Comparison of ENCODE assay signal across 32 mouse cellular contexts in the genomic region with DNA sequence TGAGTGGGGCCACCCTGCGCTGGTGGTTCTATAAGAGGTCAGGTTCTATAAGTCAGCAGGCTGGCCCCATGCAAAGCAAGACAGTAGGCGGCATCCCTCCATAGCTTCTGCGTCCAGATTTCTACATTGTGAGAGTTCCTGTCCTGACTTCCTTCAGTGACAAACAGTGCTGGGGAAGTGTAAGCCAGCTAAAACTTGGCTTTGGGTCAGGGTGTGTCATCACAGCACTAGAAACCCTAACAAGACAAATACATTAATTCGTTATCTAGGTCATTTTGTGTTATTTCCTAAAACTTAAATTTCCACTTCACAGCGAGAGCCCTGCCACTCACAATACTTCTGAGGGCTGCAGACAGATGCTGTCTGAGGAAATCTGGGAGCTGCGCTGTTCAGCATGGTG.
DNase-seq lines count a peak whose midpoint lies in the region; ATAC-seq and TF ChIP-seq lines count a peak whose summit lies in the region.
"Had no signal": no experiment of that assay in that cellular context is flagged by ENCODE, and none has a peak within 500 bp of the region (broad histone marks: within the 10 kb centered on the region; RNA-seq: fewer than 3 reads in every experiment).

No protein-coding gene starts in this region.

- no peaks in the 10 kb centered on the region for H3K36me3 ChIP-seq in heart, embryonic 12.5 days
- no peaks in the 10 kb centered on the region for H3K36me3 ChIP-seq in lung, postnatal 0 days (ENCODE audit: insufficient read depth, low read length)
- H3K36me3 ChIP-seq: embryonic facial prominence, embryonic 10.5 days; embryonic facial prominence, embryonic 13.5 days; forebrain, embryonic 12.5 days; forebrain, embryonic 15.5 days; G1E; heart, embryonic 13.5 days had no signal

- no peak for TF ChIP-seq EP300 in lung, postnatal 0 days (IDR thresholded peaks at IDR 0.05)

- no peak overlapping the region for H3K4me2 ChIP-seq in heart, embryonic 12.5 days
- H3K4me2 ChIP-seq in lung, postnatal 0 days (replicated peaks; ENCODE audit: low read depth, low read length), result no peak overlapping the region
- H3K4me2 ChIP-seq: embryonic facial prominence, embryonic 13.5 days; forebrain, embryonic 12.5 days; forebrain, embryonic 15.5 days; heart, embryonic 13.5 days; hindbrain, embryonic 14.5 days had no signal

- no peak overlapping the region for H3K9ac ChIP-seq in heart, embryonic 12.5 days
- no peak overlapping the region for H3K9ac ChIP-seq in lung, postnatal 0 days (replicated peaks; ENCODE audit: low read depth)
- H3K9ac ChIP-seq: embryonic facial prominence, embryonic 13.5 days; forebrain, embryonic 12.5 days; forebrain, embryonic 15.5 days; heart, embryonic 13.5 days; hindbrain, embryonic 14.5 days had no signal

- no peak overlapping the region for H3K4me3 ChIP-seq in heart, embryonic 12.5 days
- no peak overlapping the region for H3K4me3 ChIP-seq in lung, postnatal 0 days (ENCODE audit: low read depth, low read length)
- H3K4me3 ChIP-seq: embryonic facial prominence, embryonic 10.5 days; embryonic facial prominence, embryonic 13.5 days; erythroblast, embryonic 14.5 days; forebrain, embryonic 12.5 days; forebrain, embryonic 15.5 days; heart, embryonic 13.5 days had no signal

- no peak for ATAC-seq in heart, embryonic 12.5 days (ENCODE audit: insufficient number of reproducible peaks, low FRiP score)
- no peak for ATAC-seq in lung, postnatal 0 days
- ATAC-seq in granulocyte monocyte progenitor cell, adult 5-6 weeks (replicated peaks; ENCODE audit: poor library complexity, severe bottlenecking), result peak; percentile 42; the same call in 1 of the 2 replicates
- ATAC-seq: forebrain, embryonic 15.5 days; hindbrain, postnatal 0 days; Patski had no signal

- TF ChIP-seq CTCF in lung, postnatal 0 days (IDR thresholded peaks at IDR 0.05), result no peak

- no peak overlapping the region for H3K27ac ChIP-seq in heart, embryonic 12.5 days (ENCODE audit: poor library complexity, severe bottlenecking)
- no peak overlapping the region for H3K27ac ChIP-seq in lung, postnatal 0 days (ENCODE audit: low read length)
- H3K27ac ChIP-seq: embryonic facial prominence, embryonic 10.5 days; embryonic facial prominence, embryonic 13.5 days; forebrain, embryonic 12.5 days; forebrain, embryonic 15.5 days; heart, embryonic 13.5 days; hindbrain, embryonic 14.5 days; hindbrain, postnatal 0 days had no signal

- WGBS in heart, embryonic 12.5 days, result 79% methylated on average over 6 of the region's 6 CpGs
- 49% methylated on average over 6 of the region's 6 CpGs for WGBS in lung, postnatal 0 days

- no peaks in the 10 kb centered on the region for H3K9me3 ChIP-seq in heart, embryonic 12.5 days (replicated peaks)
- no peaks in the 10 kb centered on the region for H3K9me3 ChIP-seq in lung, postnatal 0 days (ENCODE audit: low read length)
- H3K9me3 ChIP-seq: embryonic facial prominence, embryonic 10.5 days; embryonic facial prominence, embryonic 13.5 days; forebrain, embryonic 12.5 days; forebrain, embryonic 15.5 days; heart, embryonic 13.5 days had no signal

- intact Hi-C loops in left cerebral cortex, postnatal 4 days (cut with DNase I), result no loop called here

- H3K4me1 ChIP-seq in heart, embryonic 12.5 days (replicated peaks), result peaks cover 2% of the 10 kb centered on the region; the same call in 1 of the 2 replicates
- no peaks in the 10 kb centered on the region for H3K4me1 ChIP-seq in lung, postnatal 0 days (ENCODE audit: insufficient read depth, low read depth, low read length)
- H3K4me1 ChIP-seq: embryonic facial prominence, embryonic 10.5 days; embryonic facial prominence, embryonic 13.5 days; forebrain, embryonic 12.5 days; forebrain, embryonic 15.5 days had no signal

- no peaks in the 10 kb centered on the region for H3K27me3 ChIP-seq in heart, embryonic 12.5 days (replicated peaks)
- H3K27me3 ChIP-seq in lung, postnatal 0 days (replicated peaks; ENCODE audit: insufficient read depth, low read length), result no peaks in the 10 kb centered on the region
- H3K27me3 ChIP-seq: CH12.LX; embryonic facial prominence, embryonic 13.5 days; forebrain, embryonic 12.5 days; forebrain, embryonic 15.5 days; heart, embryonic 13.5 days; Patski had no signal

- DNase-seq in heart, adult 11 months, result peak; percentile 64
- peak; percentile 24 for DNase-seq in lung, postnatal 10 days
- no peak for DNase-seq in lung, postnatal 4 days
- peak; percentile 20 for DNase-seq in lung, postnatal 36 days
- no peak for DNase-seq in lung, postnatal 0 days (ENCODE audit: low spot score)
- DNase-seq in left cerebral cortex, postnatal 4 days, result no peak
- DNase-seq: adrenal gland, adult 2 months; adrenal gland, postnatal 14 days; B cell, adult 2 months; cerebellum, adult 11-12 months; cerebellum, adult 8-10 months; cerebellum, postnatal 10 days; cerebellum, postnatal 36 days; embryo, embryonic 11 days; gastrocnemius, postnatal 10 days; gastrocnemius, postnatal 36 days; heart, adult 18-20 months; heart, postnatal 14 days; heart, postnatal 4 days had no signal

Comparison
In these comparisons a context has a peak if more than half of its experiments do, and no peak if none do; other contexts are left out.
1. DNase-seq: peak in heart, adult 11 months (single experiment), lung, postnatal 10 days (single experiment) and lung, postnatal 36 days (single experiment); none in lung, postnatal 4 days (0 of 2), lung, postnatal 0 days (single experiment) and left cerebral cortex, postnatal 4 days (single experiment).